Mouse (Mus musculus) E14TG2a.4 (cell line): Measurements from ENCODE around the gene Paqr8.

Experiments
- H3K27me3 ChIP-seq: 2 replicates; pipeline ENCODE4 v1.6.1; 2014; ENCODE audit warnings: low read length, control low read depth; ENCODE audit not compliant: insufficient read depth
- H3K36me3 ChIP-seq: 2 replicates; pipeline ENCODE4 v1.6.1; 2014; ENCODE audit warnings: low read length, control low read depth; ENCODE audit not compliant: insufficient read depth
- H3K4me1 ChIP-seq: replicated peaks from 2 replicates; pipeline ENCODE4 v1.6.1; 2014; ENCODE audit warnings: low read depth, low read length, control low read depth
- H3K4me3 ChIP-seq: replicated peaks from 2 replicates; pipeline ENCODE4 v1.5.1; 2014; ENCODE audit warnings: mild to moderate bottlenecking, low read length
- H3K9me3 ChIP-seq: 2 replicates; pipeline ENCODE4 v1.6.1; 2014; ENCODE audit warnings: low read length, control low read depth
- CTCF ChIP-seq: conservative IDR thresholded peaks from 2 replicates; pipeline ENCODE4 v1.5.1; 2014; ENCODE audit warnings: low read length
- NANOG ChIP-seq: IDR thresholded peaks from 2 replicates; pipeline ENCODE4 v1.6.1; 2014; ENCODE audit warnings: borderline replicate concordance, low read length, mixed read lengths
- POU5F1 ChIP-seq: IDR thresholded peaks from 2 replicates; pipeline ENCODE4 v1.6.1; 2014; ENCODE audit warnings: low read length, borderline replicate concordance

Gene Paqr8

GRCm38 (mm10) chr1:20870887-20871286 lies 19.5 kb upstream of the Paqr8 start:
- Histone ChIP-seq H3K4me1 (peaks cover 27% of the 10 kb centered on the region), H3K4me3 (no peak overlapping the region), H3K36me3 (no peaks in the 10 kb centered on the region), H3K9me3 (peaks cover 29% of the 10 kb centered on the region), H3K27me3 (no peaks in the 10 kb centered on the region)
- no peak for TF ChIP-seq POU5F1
- no peak for TF ChIP-seq NANOG
- no peak for TF ChIP-seq CTCF

DNA sequence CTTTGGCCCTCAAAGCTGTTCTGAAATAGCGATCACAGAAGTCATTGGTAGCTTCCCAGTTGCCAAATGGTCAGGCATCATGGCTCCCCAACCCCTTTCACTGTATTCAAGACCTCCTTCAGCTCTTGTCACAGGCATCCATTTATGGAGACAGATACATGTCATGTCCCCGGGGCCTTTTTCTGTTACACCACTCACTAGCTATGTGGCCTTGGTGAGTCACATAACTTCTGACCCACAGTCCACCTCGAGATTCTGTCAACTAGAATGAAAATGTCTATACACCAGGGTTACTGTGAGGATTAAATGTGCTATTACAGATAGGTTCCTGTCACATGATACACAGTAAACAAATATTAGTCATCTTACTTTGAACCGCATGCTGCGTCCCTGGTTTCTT lies 17.9 kb upstream of the Paqr8 start:
- H3K27me3 ChIP-seq, result no peaks in the 10 kb centered on the region
- H3K9me3 ChIP-seq, result peaks cover 29% of the 10 kb centered on the region
- TF ChIP-seq POU5F1, result no peak
- no peak for TF ChIP-seq NANOG
- TF ChIP-seq CTCF, result no peak
- no peak overlapping the region for H3K4me3 ChIP-seq
- H3K4me1 ChIP-seq, result peaks cover 16% of the 10 kb centered on the region
- H3K36me3 ChIP-seq, result no peaks in the 10 kb centered on the region

DNA sequence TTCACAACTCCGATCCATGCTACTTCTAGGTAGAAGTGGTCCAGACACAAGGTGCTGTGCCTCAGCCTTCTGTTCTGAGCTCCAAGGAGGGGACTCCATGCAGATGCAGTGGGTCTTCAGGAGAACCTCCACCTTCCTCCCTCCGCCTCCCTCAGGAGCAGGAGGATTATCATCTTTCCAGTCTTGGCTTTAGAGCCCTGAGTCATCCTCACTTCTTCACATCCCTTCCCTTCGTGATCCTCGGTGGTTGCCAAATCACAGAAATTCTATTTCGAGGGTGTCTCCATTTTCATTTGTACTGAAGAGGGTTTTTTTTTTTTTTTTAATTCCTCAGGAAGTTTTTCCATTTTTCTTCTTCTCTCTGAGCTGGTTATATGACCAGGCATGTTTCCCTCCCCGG lies 16.3 kb upstream of the Paqr8 start:
- Histone ChIP-seq H3K4me1 (peaks cover 3% of the 10 kb centered on the region), H3K27me3 (no peaks in the 10 kb centered on the region), H3K4me3 (no peak overlapping the region), H3K9me3 (peaks cover 29% of the 10 kb centered on the region), H3K36me3 (no peaks in the 10 kb centered on the region)
- no peak for TF ChIP-seq CTCF
- TF ChIP-seq NANOG, result no peak
- TF ChIP-seq POU5F1, result no peak

- no peaks in the 10 kb centered on the region for H3K4me1 ChIP-seq
- no peak for TF ChIP-seq POU5F1
- no peak for TF ChIP-seq NANOG
- no peak for TF ChIP-seq CTCF
- no peaks in the 10 kb centered on the region for H3K36me3 ChIP-seq
- 0 out of 2 replicates have a peak, but pooled peaks cover 3% of the 10 kb centered on the region for H3K9me3 ChIP-seq
- H3K4me3 ChIP-seq, result no peak overlapping the region
- H3K27me3 ChIP-seq, result no peaks in the 10 kb centered on the region
Observed at GRCm38 (mm10) chr1:20877355-20877754, 13.1 kb upstream of the Paqr8 start.

GRCm38 (mm10) chr1:20879361-20879760 lies 11.0 kb upstream of the Paqr8 start:
- no peak for TF ChIP-seq NANOG
- H3K36me3 ChIP-seq, result no peaks in the 10 kb centered on the region
- H3K4me1 ChIP-seq, result no peaks in the 10 kb centered on the region
- 0 out of 2 replicates have a peak, but pooled peaks cover 3% of the 10 kb centered on the region for H3K9me3 ChIP-seq
- no peak overlapping the region for H3K4me3 ChIP-seq
- no peaks in the 10 kb centered on the region for H3K27me3 ChIP-seq

DNA sequence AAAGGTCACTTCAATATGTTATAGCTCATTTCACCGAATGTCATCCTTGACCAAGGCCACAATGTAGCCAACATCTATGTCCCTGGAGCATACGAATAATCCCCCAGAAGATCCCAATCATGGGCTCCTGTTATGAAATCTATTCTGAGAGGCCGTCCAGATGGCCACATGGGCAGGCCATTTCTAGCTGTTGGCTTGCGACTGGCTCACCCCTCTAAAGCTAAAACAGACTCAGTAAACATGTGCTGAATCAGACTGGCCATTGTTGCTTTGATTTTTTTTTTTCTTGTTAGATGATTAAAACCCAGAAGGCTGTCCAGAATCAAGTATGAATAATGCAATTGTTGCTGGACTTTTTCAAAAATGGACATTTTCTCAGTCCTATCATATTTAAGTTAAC lies 7.3 kb upstream of the Paqr8 start:
- TF ChIP-seq NANOG (no peak), CTCF (no peak), POU5F1 (no peak)
- Histone ChIP-seq H3K27me3 (no peaks in the 10 kb centered on the region), H3K4me1 (no peaks in the 10 kb centered on the region), H3K4me3 (no peak overlapping the region), H3K9me3 (0 out of 2 replicates have a peak, but pooled peaks cover 2% of the 10 kb centered on the region), H3K36me3 (no peaks in the 10 kb centered on the region)

DNA sequence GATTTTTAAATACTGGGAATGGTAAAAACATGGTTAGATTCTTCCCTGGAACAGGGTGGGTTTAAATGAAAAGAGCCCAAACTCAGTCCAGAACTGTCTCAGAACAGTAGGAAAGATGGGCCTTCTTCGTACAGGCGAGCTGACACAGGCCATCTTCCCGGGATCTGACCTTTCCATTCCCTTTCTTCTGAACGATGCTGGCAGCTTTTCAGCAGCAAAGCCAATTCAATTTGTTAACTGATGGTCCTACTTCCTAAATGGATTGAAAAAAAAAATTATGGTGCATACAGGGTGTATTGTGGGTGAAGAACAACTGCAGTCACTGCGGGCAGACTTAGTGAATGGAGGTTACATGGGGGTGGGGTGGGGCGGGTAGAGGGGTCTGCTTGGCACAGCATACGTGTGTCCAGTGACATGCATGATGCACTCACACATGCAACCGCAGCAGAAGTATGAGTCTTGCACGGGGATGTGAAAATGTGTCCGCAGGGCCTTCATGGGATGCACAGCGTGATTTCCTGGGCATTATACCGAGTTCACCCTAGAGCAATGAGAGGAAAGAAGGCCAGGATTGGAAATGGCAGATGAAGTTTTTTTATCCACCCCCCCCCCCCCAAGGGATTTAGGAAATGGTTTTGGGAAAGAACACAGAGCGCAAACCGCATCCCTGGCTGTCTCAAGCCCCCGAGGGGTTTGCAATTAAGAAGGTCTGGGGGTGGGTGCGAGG lies 566 bp upstream of the Paqr8 start:
- H3K27me3 ChIP-seq, result peaks cover 13% of the 10 kb centered on the region
- peak overlapping the region; percentile 88 for H3K4me3 ChIP-seq
- no peak for TF ChIP-seq CTCF
- TF ChIP-seq NANOG, result no peak
- no peak for TF ChIP-seq POU5F1
- H3K9me3 ChIP-seq, result no peaks in the 10 kb centered on the region
- H3K4me1 ChIP-seq, result peaks cover 17% of the 10 kb centered on the region
- H3K36me3 ChIP-seq, result no peaks in the 10 kb centered on the region

- Histone ChIP-seq H3K4me3 (peak overlapping the region; percentile 88), H3K27me3 (peaks cover 13% of the 10 kb centered on the region), H3K36me3 (no peaks in the 10 kb centered on the region), H3K9me3 (no peaks in the 10 kb centered on the region), H3K4me1 (peaks cover 23% of the 10 kb centered on the region)
- TF ChIP-seq NANOG (no peak), CTCF (no peak), POU5F1 (no peak)
Observed at GRCm38 (mm10) chr1:20890941-20891399, 564 bp downstream of the Paqr8 start.

DNA sequence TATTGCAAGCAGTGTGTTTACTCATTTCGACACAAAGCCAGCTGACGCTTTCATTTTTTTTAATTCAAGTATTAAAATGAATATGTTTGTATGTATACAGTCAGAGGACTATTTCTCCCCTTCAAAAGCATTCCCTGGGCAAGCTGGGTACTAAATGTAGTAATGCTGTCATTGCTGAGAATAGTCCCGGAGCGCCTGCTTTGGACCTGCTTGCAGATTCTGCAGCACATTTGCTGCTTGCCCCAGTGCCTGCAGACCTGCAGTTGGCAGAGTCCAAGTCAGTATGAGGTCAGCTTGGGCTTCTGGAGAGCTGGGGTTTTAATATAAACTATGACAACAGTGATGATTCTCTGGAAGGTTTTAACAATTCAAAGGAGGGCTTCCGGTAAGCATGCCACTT lies 2.7 kb downstream of the Paqr8 start:
- H3K4me1 ChIP-seq, result peaks cover 35% of the 10 kb centered on the region
- H3K4me3 ChIP-seq, result no peak overlapping the region
- H3K36me3 ChIP-seq, result no peaks in the 10 kb centered on the region
- TF ChIP-seq NANOG (no peak), POU5F1 (no peak), CTCF (no peak)
- H3K9me3 ChIP-seq, result no peaks in the 10 kb centered on the region
- peaks cover 13% of the 10 kb centered on the region for H3K27me3 ChIP-seq
